Mouse (Mus musculus) spleen, adult 2 months (tissue): ENCODE measurements at regions not wholly inside any gene's neighbourhood (a gene's known extent, or its start where the extent isn't known, plus 50 kb on each side); places are given as distances from the start of the nearest gene placed in this dataset.

Source experiments
- DNase-seq, 2 experiments: peaks; one replicate each; pipeline versions ENCODE4 v3.0.0 to v3.0.0-alpha.2; 2012 to 2021; ENCODE audit warnings: low spot score in 2 of 2, low read depth in 1 of 2
- H3K27ac ChIP-seq: fragments of 200-500 bp; 2 replicates; pipeline ENCODE4 v1.5.1; 2012; ENCODE audit warnings: low read length, inconsistent platforms; ENCODE audit not compliant: insufficient read depth
- H3K27me3 ChIP-seq: fragments of 200-500 bp; 2 replicates; pipeline ENCODE4 v1.6.1; 2012; ENCODE audit warnings: mild to moderate bottlenecking, moderate library complexity, low read length, inconsistent platforms; ENCODE audit not compliant: control insufficient read depth, insufficient read depth
- H3K36me3 ChIP-seq: fragments of 200-500 bp; 2 replicates; pipeline ENCODE4 v1.6.1; 2012; ENCODE audit warnings: mild to moderate bottlenecking, low read length, inconsistent platforms; ENCODE audit not compliant: control insufficient read depth, insufficient read depth
- H3K4me1 ChIP-seq: fragments of 200-500 bp; 2 replicates; pipeline ENCODE4 v1.6.1; 2011; ENCODE audit warnings: inconsistent platforms; ENCODE audit not compliant: control insufficient read depth, insufficient read depth, insufficient read length
- H3K4me3 ChIP-seq: fragments of 200-500 bp; 2 replicates; pipeline ENCODE4 v1.5.1; 2011; ENCODE audit warnings: mild to moderate bottlenecking, inconsistent platforms; ENCODE audit not compliant: insufficient read depth, insufficient read length; ENCODE audit errors: extremely low read depth
- CTCF ChIP-seq: fragments of 200-500 bp; IDR thresholded peaks from 2 replicates; pipeline ENCODE4 v1.5.1; 2011; ENCODE audit warnings: mild to moderate bottlenecking, inconsistent platforms; ENCODE audit not compliant: insufficient read depth, insufficient read length, insufficient replicate concordance; ENCODE audit errors: extremely low read depth
- POLR2A ChIP-seq: fragments of 200-500 bp; IDR thresholded peaks from 2 replicates; pipeline ENCODE4 v1.6.1; 2011; ENCODE audit warnings: low read depth, low read length, inconsistent platforms
- WGBS: fragments of 180-500 bp; shearing (Covaris S2); methylation state at CpG from one replicate; pipeline ENCODE4 v1.1.7; 2018; 5-methylcytosine and 5-hydroxymethylcytosine counted together

DNA sequence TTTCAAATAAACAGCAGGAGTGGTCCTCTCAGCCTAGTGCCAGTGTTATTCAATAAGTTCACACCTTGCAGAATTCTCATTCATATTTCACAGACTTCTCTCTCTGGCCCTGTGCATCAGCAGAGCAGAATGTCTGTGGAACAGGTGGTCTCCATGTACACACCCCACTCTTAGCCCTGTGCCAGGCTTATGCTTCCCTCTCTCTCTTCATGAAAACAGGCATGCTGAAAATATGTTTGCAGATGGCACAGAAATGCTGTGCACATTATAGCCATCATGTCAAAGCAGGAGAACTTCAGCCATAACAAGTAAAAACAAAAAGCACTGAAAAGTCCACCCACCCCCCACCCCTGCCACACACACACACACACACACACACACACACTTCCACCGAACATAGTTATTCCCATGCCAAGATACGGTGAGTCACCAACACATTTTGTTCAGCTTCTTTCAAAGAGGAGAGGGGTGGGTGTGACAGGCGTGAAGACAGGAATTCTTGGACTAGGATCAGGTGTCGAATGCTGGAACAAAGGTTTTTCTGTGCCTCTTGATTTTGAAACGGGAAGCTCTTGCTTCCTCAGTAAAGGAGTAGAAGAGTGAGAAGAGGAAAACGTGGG, 600.6 kb downstream of the Rwdd3 start:
- H3K4me1 ChIP-seq: no peaks in the 10 kb centered on the region
- no peaks in the 10 kb centered on the region for H3K36me3 ChIP-seq
- H3K27ac ChIP-seq: no peak overlapping the region
- TF ChIP-seq CTCF (no peak), POLR2A (no peak)
- no peak for DNase-seq
- WGBS: 77% methylated on average over 6 of the region's 6 CpGs
- no peak overlapping the region for H3K4me3 ChIP-seq
- no peaks in the 10 kb centered on the region for H3K27me3 ChIP-seq

DNA sequence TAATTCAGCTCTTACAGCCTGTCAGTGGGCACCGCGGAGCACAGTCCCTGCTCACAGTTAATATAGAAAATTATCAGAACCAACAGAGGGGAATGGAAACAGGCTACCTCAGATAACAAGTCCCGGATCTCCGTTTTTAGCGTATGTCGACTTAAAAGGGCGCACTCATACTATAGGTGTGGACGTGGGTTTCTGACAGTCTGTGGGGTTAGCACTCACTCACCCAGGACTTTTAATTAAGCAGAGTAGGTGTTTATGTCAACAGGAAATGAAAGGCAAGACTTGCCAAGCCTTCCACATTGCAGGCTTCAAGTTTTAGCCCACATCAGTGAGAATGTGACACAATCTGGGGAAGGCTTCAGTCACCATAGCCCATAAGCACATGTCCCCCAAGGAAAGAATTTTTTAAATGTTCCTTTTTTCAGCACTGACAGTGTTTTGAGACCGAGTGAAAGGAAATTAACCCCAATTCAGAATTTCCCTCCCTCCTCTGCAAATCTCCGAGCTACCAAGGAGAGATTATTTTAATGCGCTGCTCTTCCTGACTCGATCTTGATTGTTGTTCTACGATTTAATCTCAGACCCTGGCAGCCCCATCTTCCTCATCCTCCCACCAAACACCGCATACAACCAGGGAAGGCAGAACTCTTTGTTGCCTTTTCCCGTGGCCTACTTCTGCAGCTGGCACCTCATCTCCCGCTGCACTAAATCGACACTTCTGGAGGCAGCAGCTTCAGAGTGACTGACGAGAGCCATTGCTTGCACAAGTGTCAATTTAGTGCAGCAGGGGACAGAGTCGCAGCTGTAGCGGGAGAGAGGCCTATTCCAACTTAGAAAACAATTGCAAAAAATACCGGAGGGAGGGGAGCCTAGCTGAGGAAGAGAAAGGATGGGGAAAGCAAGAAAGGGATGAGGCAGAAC, 629.7 kb downstream of the Rwdd3 start:
- no peaks in the 10 kb centered on the region for H3K4me1 ChIP-seq
- no peaks in the 10 kb centered on the region for H3K36me3 ChIP-seq
- DNase-seq: no peak
- TF ChIP-seq CTCF (no peak), POLR2A (no peak)
- no peak overlapping the region for H3K4me3 ChIP-seq
- no peak overlapping the region for H3K27ac ChIP-seq
- 65% methylated on average over 21 of the region's 21 CpGs for WGBS
- H3K27me3 ChIP-seq: no peaks in the 10 kb centered on the region

DNA sequence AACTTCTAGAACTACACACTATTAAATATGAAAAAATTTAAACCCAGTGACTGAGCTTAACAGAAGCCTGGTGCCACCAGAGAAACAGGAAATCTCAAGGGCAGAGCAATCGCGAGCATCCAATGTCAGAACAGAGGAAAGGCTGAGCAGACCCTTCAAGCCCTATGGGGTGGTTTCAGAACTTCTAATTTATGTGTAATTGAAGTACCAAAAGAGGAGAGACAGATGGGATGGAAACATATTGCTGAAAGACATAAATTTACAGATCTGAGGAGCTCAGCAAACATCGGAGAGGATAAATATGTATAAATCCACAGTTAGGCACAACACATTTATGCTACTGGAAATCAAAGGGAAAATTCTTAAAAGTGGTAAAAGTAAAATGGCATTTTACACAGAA, 637.6 kb downstream of the Rwdd3 start:
- WGBS: 78% methylated on average over 3 of the region's 3 CpGs
- no peaks in the 10 kb centered on the region for H3K27me3 ChIP-seq
- H3K4me3 ChIP-seq: no peak overlapping the region
- H3K4me1 ChIP-seq: no peaks in the 10 kb centered on the region
- DNase-seq: no peak
- no peaks in the 10 kb centered on the region for H3K36me3 ChIP-seq
- H3K27ac ChIP-seq: no peak overlapping the region
- TF ChIP-seq POLR2A (no peak), CTCF (no peak)

GRCm38 (mm10) chr3:120531880-120532580, 639.5 kb downstream of the Rwdd3 start:
- 84% methylated on average over 9 of the region's 9 CpGs for WGBS
- Histone ChIP-seq H3K27ac (no peak overlapping the region), H3K36me3 (no peaks in the 10 kb centered on the region), H3K4me1 (no peaks in the 10 kb centered on the region), H3K27me3 (no peaks in the 10 kb centered on the region), H3K4me3 (no peak overlapping the region)
- no peak for TF ChIP-seq POLR2A
- TF ChIP-seq CTCF: no peak
- DNase-seq: no peak

DNA sequence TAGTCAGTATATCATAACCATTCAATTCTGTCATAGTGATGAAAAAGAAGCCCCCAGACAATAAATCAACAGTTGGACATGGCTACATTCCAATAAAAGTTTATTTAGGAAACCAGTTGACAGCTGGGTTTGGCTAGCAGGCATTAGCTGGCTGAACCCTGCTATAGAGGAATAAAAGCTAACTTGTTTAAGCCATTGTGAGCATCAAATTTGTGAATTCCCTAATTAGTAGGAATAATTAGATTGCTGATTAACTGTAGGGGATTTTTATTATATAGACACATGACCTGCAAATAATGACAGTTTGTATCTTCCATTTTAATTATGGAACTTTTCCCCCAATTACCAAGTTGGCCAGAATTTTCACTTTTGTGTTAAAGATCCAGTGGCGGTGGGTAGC, 659.8 kb downstream of the Rwdd3 start:
- WGBS: 92% methylated on average over 1 of the region's 1 CpGs
- H3K4me3 ChIP-seq: no peak overlapping the region

GRCm38 (mm10) chr3:120498937-120499336, 672.6 kb downstream of the Rwdd3 start:
- Histone ChIP-seq H3K4me3 (no peak overlapping the region), H3K36me3 (no peaks in the 10 kb centered on the region), H3K27me3 (no peaks in the 10 kb centered on the region), H3K27ac (no peak overlapping the region), H3K4me1 (no peaks in the 10 kb centered on the region)
- TF ChIP-seq POLR2A: no peak
- no peak for TF ChIP-seq CTCF
- WGBS: 83% methylated on average over 4 of the region's 4 CpGs
- DNase-seq: no peak

More for the DNA sequence above, 659.8 kb downstream of the Rwdd3 start:
- Histone ChIP-seq H3K36me3 (no peaks in the 10 kb centered on the region), H3K4me1 (no peaks in the 10 kb centered on the region), H3K27me3 (no peaks in the 10 kb centered on the region), H3K27ac (no peak overlapping the region)
- DNase-seq: no peak
- TF ChIP-seq POLR2A (no peak), CTCF (no peak)

GRCm38 (mm10) chr3:120477934-120478333, 693.6 kb downstream of the Rwdd3 start:
- TF ChIP-seq POLR2A (no peak), CTCF (no peak)
- no peak for DNase-seq
- Histone ChIP-seq H3K4me1 (no peaks in the 10 kb centered on the region), H3K4me3 (no peak overlapping the region), H3K27me3 (no peaks in the 10 kb centered on the region), H3K36me3 (no peaks in the 10 kb centered on the region), H3K27ac (no peak overlapping the region)
- WGBS: 81% methylated on average over 1 of the region's 1 CpGs
